In genomic region chr4:142348910-142349309, GRCm38 (mm10) we compare ENCODE assay signal across 9 mouse cellular contexts.
DNase-seq lines count a peak whose midpoint lies in the region; ATAC-seq and TF ChIP-seq lines count a peak whose summit lies in the region.
"Had no signal": no experiment of that assay in that cellular context is flagged by ENCODE, and none has a peak within 500 bp of the region (broad histone marks: within the 10 kb centered on the region; RNA-seq: fewer than 3 reads in every experiment).

No protein-coding gene starts in this region.

- no peak overlapping the region for H3K27ac ChIP-seq in liver, adult 2 months (replicated peaks; ENCODE audit: insufficient read depth, low read depth, low read length)
- no peak overlapping the region for H3K27ac ChIP-seq in liver, embryonic 11.5 days (ENCODE audit: low read depth, low read length)

- no peak overlapping the region for H3K4me2 ChIP-seq in liver, embryonic 11.5 days

- H3K4me3 ChIP-seq in liver, adult 2 months (ENCODE audit: insufficient read depth, low read depth, low read length) = no peak overlapping the region
- H3K4me3 ChIP-seq in liver, embryonic 11.5 days (ENCODE audit: low read depth, low read length) = no peak overlapping the region
- H3K4me3 ChIP-seq: myocyte had no signal

- TF ChIP-seq CTCF in liver, adult 2 months (IDR thresholded peaks at IDR 0.05; ENCODE audit: low read depth, low read length) = peak; percentile 58

- no peaks in the 10 kb centered on the region for H3K4me1 ChIP-seq in liver, adult 2 months (ENCODE audit: control insufficient read depth, insufficient read depth, low read length)
- H3K4me1 ChIP-seq in liver, embryonic 11.5 days (replicated peaks; ENCODE audit: control insufficient read depth, insufficient read depth, low read length) = no peaks in the 10 kb centered on the region

- peak; percentile 55 for DNase-seq in adrenal gland, postnatal 10 days
- DNase-seq in adrenal gland, postnatal 4 days (ENCODE audit: low spot score in 2 of 2) = no peak
- DNase-seq in liver, adult 2 months (ENCODE audit: extremely low read depth, low read depth, low spot score) = no peak
- no peak for DNase-seq in liver, embryonic 11.5 days (ENCODE audit: low spot score)
- DNase-seq in lung, postnatal 10 days = peak; percentile 57
- DNase-seq in right cerebral cortex, postnatal 36 days (ENCODE audit: low spot score in 2 of 2) = no peak

- H3K27me3 ChIP-seq in liver, adult 2 months (ENCODE audit: control insufficient read depth, insufficient read depth, low read length) = no peaks in the 10 kb centered on the region
- H3K27me3 ChIP-seq in liver, embryonic 11.5 days (replicated peaks; ENCODE audit: control insufficient read depth, insufficient read depth, low read length) = no peaks in the 10 kb centered on the region

- 36% methylated on average over 6 of the region's 6 CpGs for WGBS in liver, adult 2 months
- 32% methylated on average over 6 of the region's 6 CpGs for WGBS in liver, embryonic 11.5 days

- ATAC-seq in liver, embryonic 11.5 days (replicated peaks; ENCODE audit: low FRiP score) = no peak
- ATAC-seq in granulocyte monocyte progenitor cell, adult 5-6 weeks (replicated peaks; ENCODE audit: poor library complexity, severe bottlenecking) = peak; percentile 55
- ATAC-seq in megakaryocyte, adult 5-6 weeks (ENCODE audit: poor library complexity, severe bottlenecking) = no peak

- no peaks in the 10 kb centered on the region for H3K9me3 ChIP-seq in liver, embryonic 11.5 days (ENCODE audit: control insufficient read depth, low read length)

- no peaks in the 10 kb centered on the region for H3K79me2 ChIP-seq in liver, adult 2 months (ENCODE audit: control insufficient read depth, insufficient read depth, low read length)

- TF ChIP-seq POLR2A in liver, adult 2 months (IDR thresholded peaks at IDR 0.05; ENCODE audit: extremely low read depth, insufficient read depth, low read length) = no peak

- H3K36me3 ChIP-seq in liver, adult 2 months (ENCODE audit: control insufficient read depth, insufficient read depth, low read length) = no peaks in the 10 kb centered on the region
- no peaks in the 10 kb centered on the region for H3K36me3 ChIP-seq in liver, embryonic 11.5 days (ENCODE audit: control insufficient read depth, insufficient read depth, low read length)

- no peak overlapping the region for H3K9ac ChIP-seq in liver, adult 2 months (ENCODE audit: low read depth, low read length)
- no peak overlapping the region for H3K9ac ChIP-seq in liver, embryonic 11.5 days (ENCODE audit: low read depth, low read length)

Comparison
In these comparisons a context has a peak if more than half of its experiments do, and no peak if none do; other contexts are left out.
1. DNase-seq: peak in adrenal gland, postnatal 10 days (single experiment) and lung, postnatal 10 days (single experiment); none in adrenal gland, postnatal 4 days (0 of 2), liver, adult 2 months (single experiment), liver, embryonic 11.5 days (single experiment) and right cerebral cortex, postnatal 36 days (0 of 2).